Mouse (Mus musculus): ENCODE results near the gene Pcdh9.

GRCm38 (mm10) chr14:93520166-93520565, 370.3 kb downstream of the Pcdh9 start:
- TF ChIP-seq CTCF (IDR thresholded peaks at IDR 0.05; ENCODE audit: borderline replicate concordance, control insufficient read depth, extremely low read depth, insufficient read depth, low read length, poor library complexity) = no peak
- no peak for TF ChIP-seq POLR2A (IDR thresholded peaks at IDR 0.05; ENCODE audit: control insufficient read depth, extremely low read depth, insufficient read depth, low read length, poor library complexity)

Measured in thymus, adult 2 months (tissue).